Mouse (Mus musculus): Measurements from ENCODE around the gene 0610010F05Rik.
"Not testable (repeated sequence)": the region's sequence is repeated elsewhere in the genome, so short reads cannot be mapped to it uniquely, and the experiment has no call there.

0610010F05Rik gene

GRCm38 (mm10) chr11:23632945-23633878, at the start of gene 0610010F05Rik:
TSS of gene 0610010F05Rik (minus strand) at chr11:23633639.
- peak; percentile 84 for DNase-seq (ENCODE audit: low spot score)

GRCm38 (mm10) chr11:23682561-23682960, 49.1 kb upstream of the 0610010F05Rik start:
- DNase-seq (ENCODE audit: low spot score), result no peak

- DNase-seq (ENCODE audit: low spot score), result no peak
Observed at GRCm38 (mm10) chr11:23680435-23680950, 47.1 kb upstream of the 0610010F05Rik start.

GRCm38 (mm10) chr11:23679044-23679642, 45.7 kb upstream of the 0610010F05Rik start:
- peak; percentile 75 for DNase-seq (ENCODE audit: low spot score)

DNA sequence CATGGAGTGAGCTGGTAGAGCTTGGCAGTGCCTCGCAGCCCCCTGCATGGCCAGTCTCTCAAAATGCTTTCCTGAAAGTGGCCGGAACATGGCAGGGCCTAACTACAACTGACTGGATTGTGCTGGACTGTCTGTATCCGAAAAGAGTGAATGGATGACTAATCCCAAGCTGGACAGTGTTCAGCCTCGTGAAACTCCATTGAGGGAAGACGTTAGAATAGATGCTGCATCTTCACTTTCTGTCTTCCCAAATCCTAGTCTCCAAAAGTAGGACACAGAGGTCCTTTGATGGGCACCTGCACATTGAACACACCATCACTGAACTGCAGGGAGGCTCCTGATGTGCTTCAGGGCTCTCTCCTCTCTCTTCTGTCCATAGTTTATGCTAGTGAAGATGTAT, 42.7 kb upstream of the 0610010F05Rik start:
- DNase-seq (ENCODE audit: low spot score), result no peak

GRCm38 (mm10) chr11:23672256-23672749, 38.9 kb upstream of the 0610010F05Rik start:
- peak; percentile 49 for DNase-seq (ENCODE audit: low spot score)

DNA sequence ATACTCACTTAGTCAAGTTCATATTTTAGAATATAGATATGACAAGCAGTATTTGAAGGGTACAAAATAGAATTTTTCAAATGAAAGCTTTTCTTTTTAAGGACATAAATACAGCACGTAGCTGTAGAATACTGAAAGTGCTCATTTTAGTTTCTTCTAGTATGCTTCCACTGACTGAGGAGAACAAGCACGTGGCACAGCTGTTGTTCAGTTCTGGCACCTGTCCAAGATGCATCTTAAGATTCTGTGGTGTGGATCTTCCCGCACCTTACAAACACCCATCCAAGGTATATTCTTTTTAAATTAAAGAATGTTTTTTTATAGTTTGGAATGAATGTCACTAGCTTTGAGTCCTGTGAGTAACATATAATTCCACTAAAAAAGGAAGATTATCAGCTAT, 33.7 kb upstream of the 0610010F05Rik start:
- no peak for DNase-seq (ENCODE audit: low spot score)

DNA sequence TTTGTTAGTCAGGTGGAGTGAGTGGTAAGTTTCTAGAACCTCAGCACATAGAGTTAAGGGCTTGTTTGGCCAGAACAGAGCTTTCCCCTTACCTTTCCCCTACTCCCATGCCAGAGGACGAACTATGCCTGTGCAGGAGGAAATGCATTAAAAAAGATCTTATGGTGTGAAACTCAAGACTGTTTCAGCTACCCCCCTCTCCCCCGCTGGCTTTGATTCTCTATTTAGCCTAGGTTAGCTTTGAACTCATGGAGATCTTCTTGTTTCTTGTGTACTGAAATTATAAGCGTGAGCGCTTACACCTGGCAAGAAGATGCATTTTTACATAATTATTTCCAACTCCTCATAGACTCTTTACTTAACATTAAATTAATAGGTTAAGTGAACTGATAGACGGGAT, 33.1 kb upstream of the 0610010F05Rik start:
- no peak for DNase-seq (ENCODE audit: low spot score)

- peak; percentile 95 for DNase-seq (ENCODE audit: low spot score)
Observed at GRCm38 (mm10) chr11:23665798-23666501, 32.5 kb upstream of the 0610010F05Rik start, which contains the start of gene Pex13. TSS of gene Pex13 (minus strand) at chr11:23665959.

DNA sequence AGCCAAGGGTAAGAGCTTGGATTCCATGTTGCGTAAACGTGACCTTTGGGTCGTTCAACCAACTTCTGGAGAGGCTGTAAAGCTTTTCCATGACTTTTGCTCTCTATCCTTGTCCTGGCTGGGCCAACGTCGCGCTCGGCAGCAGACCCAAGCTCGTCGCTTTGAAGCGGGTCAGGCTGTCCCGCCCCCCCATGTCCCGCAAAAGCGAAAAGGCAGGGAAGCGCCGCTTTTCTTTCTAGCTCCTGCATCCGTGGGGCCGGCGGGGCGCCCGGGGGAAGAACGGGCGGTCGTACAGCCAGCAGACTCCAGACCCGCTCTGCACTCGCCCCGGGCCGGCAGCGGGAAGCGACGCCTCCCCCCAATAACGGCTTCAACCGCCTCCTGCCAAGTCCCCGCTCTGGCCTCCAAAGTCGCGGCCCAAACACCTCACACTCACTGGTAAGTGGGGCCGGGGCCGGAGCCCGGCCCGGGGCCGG, 31.9 kb upstream of the 0610010F05Rik start, which contains the start of gene Pus10:
Gene Pus10, plus strand, starts transcription at position 364 of the 476 bp plus-strand sequence.
- DNase-seq (ENCODE audit: low spot score), result peak; percentile 49

DNA sequence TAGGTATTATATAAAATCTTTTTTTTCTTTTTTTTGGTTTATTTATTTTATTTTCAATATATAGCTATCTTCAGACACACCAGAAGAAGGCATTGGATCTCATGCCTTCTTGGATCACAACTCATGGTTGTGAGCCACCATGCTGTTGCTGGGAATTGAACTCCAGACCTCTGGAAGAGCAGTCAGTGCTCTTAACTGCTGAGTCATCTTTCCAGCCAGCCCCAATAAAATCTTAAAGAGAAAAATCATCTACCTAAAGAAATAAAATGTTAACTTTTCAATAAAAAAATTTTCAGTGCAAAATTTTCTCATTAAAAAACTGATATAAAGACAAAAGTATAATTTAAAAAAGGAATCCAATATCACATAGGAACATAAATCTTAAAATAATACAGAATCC, 30.8 kb upstream of the 0610010F05Rik start:
- no peak for DNase-seq (ENCODE audit: low spot score)

DNA sequence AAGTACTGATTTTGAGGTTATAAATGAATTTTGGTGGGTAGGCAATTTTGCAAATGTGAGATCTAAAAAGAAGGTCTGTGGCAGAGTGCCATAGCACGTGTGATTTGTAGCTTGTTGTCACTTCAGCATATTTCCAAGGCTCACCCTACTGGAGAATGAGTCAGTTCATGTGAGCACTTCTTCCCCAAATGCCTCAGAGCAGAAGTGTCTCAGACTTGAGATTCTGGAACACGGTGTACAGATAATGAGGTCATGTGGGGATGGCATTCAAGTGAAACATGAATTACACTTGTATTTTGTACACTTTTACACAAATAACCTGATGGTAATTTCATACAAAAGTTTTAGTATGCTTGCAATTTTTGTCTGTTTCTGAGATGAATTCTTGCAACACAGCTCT, 24.4 kb upstream of the 0610010F05Rik start:
- no peak for DNase-seq (ENCODE audit: low spot score)

- DNase-seq (ENCODE audit: low spot score), result no peak
Observed at GRCm38 (mm10) chr11:23653666-23654065, 20.2 kb upstream of the 0610010F05Rik start.

DNA sequence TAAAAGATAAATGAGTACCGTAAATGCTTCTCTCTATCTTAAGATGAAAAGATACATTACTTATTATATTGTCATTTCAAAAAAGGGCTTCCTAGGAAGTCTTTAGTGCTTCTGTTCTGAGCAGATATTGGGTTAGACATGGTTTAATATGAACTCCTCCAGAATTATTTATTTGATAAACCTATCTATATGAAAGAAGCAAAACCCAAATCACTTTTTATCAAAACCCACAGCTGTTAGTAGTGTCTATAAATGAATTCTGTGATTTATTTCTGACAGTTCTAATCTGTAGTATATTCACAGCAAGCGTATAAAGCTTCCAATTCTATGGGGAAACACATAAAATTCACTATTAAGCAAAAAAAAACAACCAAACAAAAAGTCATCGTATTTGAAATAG, 14.4 kb upstream of the 0610010F05Rik start:
- DNase-seq (ENCODE audit: low spot score), result no peak

DNA sequence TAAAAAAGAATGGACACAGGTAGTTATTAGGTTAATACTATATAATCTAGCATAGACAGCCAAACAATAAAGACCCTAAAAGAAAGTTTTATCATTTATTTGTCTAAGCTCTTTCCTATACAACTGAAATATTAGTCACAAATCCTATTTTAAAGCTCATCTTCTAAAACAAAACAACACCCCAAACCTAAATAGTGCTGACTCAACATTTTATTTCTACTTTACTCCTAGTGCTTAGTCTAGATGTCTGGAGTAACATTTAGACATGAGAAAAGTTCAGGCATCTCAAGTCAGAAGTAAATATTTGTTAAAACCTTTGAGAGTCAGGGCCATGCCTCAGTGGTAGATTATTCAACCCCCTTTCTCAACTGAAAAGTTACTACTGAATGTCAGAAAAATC, 14.0 kb upstream of the 0610010F05Rik start:
- no peak for DNase-seq (ENCODE audit: low spot score)

- no peak for DNase-seq (ENCODE audit: low spot score)
Observed at GRCm38 (mm10) chr11:23634573-23634972, 1.1 kb upstream of the 0610010F05Rik start.

- no peak for DNase-seq (ENCODE audit: low spot score)
Observed at GRCm38 (mm10) chr11:23633879-23634215, 408 bp upstream of the 0610010F05Rik start.

DNA sequence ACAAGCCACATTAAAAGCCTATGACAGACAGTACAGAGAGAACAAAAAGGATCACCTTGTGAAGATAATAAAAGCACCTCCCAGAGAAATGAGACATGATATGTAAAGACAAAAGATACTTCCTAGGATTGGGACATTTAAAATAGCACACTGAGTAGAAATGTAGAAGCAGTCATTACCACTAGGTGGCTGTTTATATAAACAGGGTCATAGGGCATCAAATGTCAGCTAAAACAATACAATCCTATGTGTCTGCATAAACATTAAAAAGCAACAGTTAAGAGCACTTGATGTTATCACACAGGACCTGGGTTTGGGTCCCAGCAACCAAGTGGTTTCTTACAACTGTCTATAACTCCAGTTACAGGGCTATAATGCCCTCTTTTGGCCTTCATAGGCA, 2.8 kb downstream of the 0610010F05Rik start:
- DNase-seq (ENCODE audit: low spot score), result no peak

DNA sequence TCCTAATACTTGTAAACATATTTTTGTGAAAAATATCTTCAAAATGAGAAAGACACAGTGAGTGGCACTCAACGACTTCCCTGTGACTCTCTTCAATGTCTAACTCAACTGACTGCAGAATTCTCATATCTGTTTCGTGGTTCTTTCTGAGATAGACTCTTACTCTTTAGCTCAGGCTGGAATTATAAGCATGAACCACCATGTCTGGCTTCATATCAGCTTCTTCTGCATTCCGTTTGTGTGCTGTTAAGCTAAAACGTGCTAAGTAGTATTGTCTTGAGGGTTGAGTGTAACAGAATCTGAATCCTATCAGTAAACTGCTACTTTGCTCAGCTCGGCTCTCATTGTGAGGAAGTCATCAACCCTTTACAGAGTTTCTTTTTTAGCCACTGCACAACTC, 14.4 kb downstream of the 0610010F05Rik start:
- DNase-seq (ENCODE audit: low spot score), result no peak

DNA sequence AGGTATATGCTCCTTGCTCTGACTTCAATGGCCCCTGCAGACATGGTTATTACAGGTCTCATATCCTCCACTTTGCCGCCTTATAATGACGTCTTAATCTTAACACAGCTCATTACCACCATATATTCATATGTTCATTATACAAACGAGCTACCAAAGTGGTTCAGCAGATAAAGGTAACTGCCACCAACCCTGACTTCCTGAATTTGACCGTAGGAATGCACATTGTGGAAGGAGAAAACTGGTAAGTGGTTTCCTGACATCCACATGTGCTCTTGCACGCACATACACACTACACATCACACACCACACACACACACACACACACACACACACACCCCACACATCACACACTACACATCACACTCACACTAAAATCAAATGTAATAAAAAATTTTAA, 18.9 kb downstream of the 0610010F05Rik start:
- no peak for DNase-seq (ENCODE audit: low spot score)

- DNase-seq (ENCODE audit: low spot score), result not testable (repeated sequence)
Observed at GRCm38 (mm10) chr11:23607291-23607690, 26.1 kb downstream of the 0610010F05Rik start.

DNA sequence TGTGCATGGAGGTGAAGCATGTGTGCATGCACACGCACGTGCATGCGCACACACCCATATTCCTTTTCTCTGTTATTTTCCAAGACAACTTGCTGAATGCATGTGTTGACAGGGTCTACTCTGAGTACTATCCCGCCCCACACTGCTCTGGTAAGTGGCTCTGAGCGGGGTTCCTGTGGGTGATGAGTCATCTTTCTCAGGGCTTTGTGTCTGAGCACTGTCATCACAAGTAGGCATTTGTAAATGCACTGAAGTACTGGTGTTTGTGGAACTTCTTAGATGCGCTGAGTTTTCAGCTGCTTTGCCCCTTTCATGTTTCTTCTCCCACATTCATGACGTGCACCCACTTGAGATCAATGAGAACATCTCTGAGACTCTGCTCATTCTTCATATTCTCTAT, 63.3 kb downstream of the 0610010F05Rik start:
- no peak for DNase-seq (ENCODE audit: low spot score)
